Mouse (Mus musculus): ENCODE data around the gene Ppbp.

- TF ChIP-seq EP300 (IDR thresholded peaks at IDR 0.05; ENCODE audit: insufficient read depth, low read depth, low read length), result no peak
- TF ChIP-seq CTCF (IDR thresholded peaks at IDR 0.05; ENCODE audit: low read depth, low read length), result no peak
- no peak for TF ChIP-seq POLR2A (IDR thresholded peaks at IDR 0.05; ENCODE audit: insufficient read depth, low read length)
Measured at GRCm38 (mm10) chr5:90771880-90772653, 3.7 kb downstream of the Ppbp start, which contains the start of gene Pf4.
